Mouse (Mus musculus): ENCODE measurements at regions not wholly inside any gene's neighbourhood (a gene's known extent, or its start where the extent isn't known, plus 50 kb on each side); places are given as distances from the start of the nearest gene placed in this dataset.

DNA sequence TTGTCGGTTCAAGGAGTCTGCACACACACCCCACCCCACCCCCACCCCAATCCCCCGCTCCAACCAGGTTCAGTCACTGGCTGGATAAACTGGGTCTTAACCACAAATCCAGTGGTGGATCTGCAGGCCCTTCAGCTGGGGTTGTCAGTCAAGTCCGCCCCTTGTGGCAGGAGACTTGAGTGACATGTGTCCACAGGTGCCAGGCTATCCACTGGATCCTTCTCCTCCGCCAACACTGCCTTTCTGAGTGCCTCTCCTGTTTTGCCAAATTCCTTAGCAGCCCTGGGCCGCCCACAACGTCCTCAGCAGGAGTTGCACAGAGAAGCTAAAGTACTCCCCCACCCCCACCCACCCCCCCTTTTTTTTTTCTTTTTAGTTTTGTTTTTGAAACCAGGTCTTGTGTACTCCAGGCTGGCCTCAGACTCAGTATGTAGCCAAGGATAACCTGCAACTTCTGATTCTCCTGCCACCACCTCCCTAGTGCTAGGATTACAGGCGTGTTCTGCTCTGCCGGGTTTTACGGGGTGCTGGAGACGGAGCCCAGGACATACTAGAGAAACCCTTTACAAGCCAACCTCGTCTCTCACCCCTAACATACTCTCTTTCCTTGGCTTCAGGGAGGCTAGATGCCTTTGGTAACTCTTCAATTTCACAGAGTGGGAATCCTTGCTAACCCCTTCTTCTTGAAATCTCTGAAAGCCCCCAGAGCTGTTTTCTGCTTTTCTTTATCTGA lies 57.2 kb upstream of the Zfp280d start:
- no peak for DNase-seq (ENCODE audit: low read depth, low spot score)

DNA sequence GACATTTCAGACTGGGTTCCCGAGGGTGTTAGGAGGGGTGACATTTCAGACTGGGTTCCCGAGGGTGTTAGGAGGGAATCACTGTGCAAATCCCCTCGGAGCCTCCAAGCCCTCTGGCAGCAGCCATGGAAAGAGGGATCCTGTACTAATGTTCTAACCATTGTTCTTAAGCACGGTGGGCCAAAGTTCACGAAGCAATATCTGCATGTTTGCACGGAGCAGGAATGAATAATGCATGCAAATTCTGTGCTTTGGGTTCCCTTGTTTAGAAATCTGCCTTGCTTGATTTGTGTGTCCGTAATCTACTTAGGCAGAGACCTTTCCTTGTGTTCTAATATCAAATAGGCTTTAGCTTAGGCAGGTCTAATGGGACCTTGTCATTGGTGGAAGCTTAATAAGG lies 55.9 kb upstream of the Zfp280d start:
- DNase-seq (ENCODE audit: low read depth, low spot score): no peak

DNA sequence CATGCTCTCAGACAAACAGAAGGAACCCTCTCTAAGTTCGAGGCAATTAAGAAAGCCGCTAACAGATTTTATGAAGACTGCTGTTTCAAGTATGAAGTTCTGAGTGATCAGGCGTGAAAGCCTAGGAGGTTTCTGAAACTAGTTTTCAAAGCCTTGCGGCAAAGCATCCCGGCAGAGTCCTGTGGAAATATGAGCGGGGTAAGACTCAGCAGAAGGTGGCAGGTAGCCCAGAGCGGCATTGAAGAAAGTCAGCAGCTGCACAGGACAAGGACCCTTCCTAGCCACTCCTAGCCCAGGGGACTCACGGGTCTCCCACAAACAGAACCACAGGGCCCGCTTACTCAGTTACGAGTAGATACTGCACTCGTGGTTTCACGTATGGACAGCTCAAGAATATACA lies 54.8 kb upstream of the Zfp280d start:
- DNase-seq (ENCODE audit: low read depth, low spot score): no peak

DNA sequence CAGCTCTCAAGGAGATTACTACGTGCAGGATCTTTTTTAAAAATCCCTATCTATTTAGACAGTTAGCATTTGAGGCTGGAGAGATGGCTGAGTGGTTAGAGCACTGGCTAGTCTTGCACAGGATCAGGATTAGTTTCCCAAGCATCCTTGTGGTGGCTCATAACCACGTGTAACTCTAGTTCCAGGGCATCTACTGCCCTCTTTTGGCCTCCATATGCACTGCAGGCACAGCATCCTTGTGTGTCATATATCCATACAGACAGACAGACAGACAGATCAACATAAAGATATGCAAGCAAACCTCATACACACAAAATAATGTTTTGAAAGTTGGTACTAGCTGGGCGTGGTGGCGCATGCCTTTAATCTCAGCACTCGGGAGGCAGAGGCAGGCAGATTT lies 53.3 kb upstream of the Zfp280d start:
- no peak for DNase-seq (ENCODE audit: low read depth, low spot score)

Data from embryo, embryonic 11.5 days (tissue).